Mouse (Mus musculus) E14TG2a.4 (cell line): ENCODE results near the gene Kif1b.

ENCODE experiments used
- H3K27me3 ChIP-seq: 2 replicates; pipeline ENCODE4 v1.6.1; 2014; ENCODE audit warnings: low read length, control low read depth; ENCODE audit not compliant: insufficient read depth
- H3K36me3 ChIP-seq: 2 replicates; pipeline ENCODE4 v1.6.1; 2014; ENCODE audit warnings: low read length, control low read depth; ENCODE audit not compliant: insufficient read depth
- H3K4me1 ChIP-seq: replicated peaks from 2 replicates; pipeline ENCODE4 v1.6.1; 2014; ENCODE audit warnings: low read depth, low read length, control low read depth
- H3K4me3 ChIP-seq: replicated peaks from 2 replicates; pipeline ENCODE4 v1.5.1; 2014; ENCODE audit warnings: mild to moderate bottlenecking, low read length
- H3K9me3 ChIP-seq: 2 replicates; pipeline ENCODE4 v1.6.1; 2014; ENCODE audit warnings: low read length, control low read depth
- CTCF ChIP-seq: conservative IDR thresholded peaks from 2 replicates; pipeline ENCODE4 v1.5.1; 2014; ENCODE audit warnings: low read length
- NANOG ChIP-seq: IDR thresholded peaks from 2 replicates; pipeline ENCODE4 v1.6.1; 2014; ENCODE audit warnings: borderline replicate concordance, low read length, mixed read lengths
- POU5F1 ChIP-seq: IDR thresholded peaks from 2 replicates; pipeline ENCODE4 v1.6.1; 2014; ENCODE audit warnings: low read length, borderline replicate concordance

Kif1b gene

GRCm38 (mm10) chr4:149163196-149163595, 144.3 kb downstream of the Kif1b start:
- Histone ChIP-seq H3K9me3 (no peaks in the 10 kb centered on the region), H3K36me3 (peaks cover 71% of the 10 kb centered on the region), H3K4me1 (peaks cover 86% of the 10 kb centered on the region), H3K4me3 (peak overlapping the region; percentile 4; the same call in 1 of the 2 replicates), H3K27me3 (no peaks in the 10 kb centered on the region)
- TF ChIP-seq CTCF (no peak), NANOG (no peak), POU5F1 (no peak)

- Histone ChIP-seq H3K9me3 (no peaks in the 10 kb centered on the region), H3K27me3 (no peaks in the 10 kb centered on the region), H3K4me3 (peak overlapping the region; percentile 55; the same call in 1 of the 2 replicates), H3K36me3 (peaks cover 92% of the 10 kb centered on the region), H3K4me1 (peaks cover 99% of the 10 kb centered on the region)
- TF ChIP-seq NANOG (no peak), CTCF (no peak), POU5F1 (no peak)
Observed at GRCm38 (mm10) chr4:149161166-149161565, 146.3 kb downstream of the Kif1b start.

GRCm38 (mm10) chr4:149159891-149160290, 147.6 kb downstream of the Kif1b start:
- Histone ChIP-seq H3K36me3 (peaks cover 97% of the 10 kb centered on the region), H3K4me1 (peaks cover 96% of the 10 kb centered on the region), H3K27me3 (no peaks in the 10 kb centered on the region), H3K9me3 (no peaks in the 10 kb centered on the region), H3K4me3 (peak overlapping the region; percentile 55)
- TF ChIP-seq NANOG (no peak), POU5F1 (no peak), CTCF (no peak)

- Histone ChIP-seq H3K4me1 (peaks cover 95% of the 10 kb centered on the region), H3K36me3 (peaks cover 97% of the 10 kb centered on the region), H3K4me3 (0 out of 2 replicates have a peak overlapping the region, but pooled peaks have one; percentile 55), H3K9me3 (no peaks in the 10 kb centered on the region), H3K27me3 (no peaks in the 10 kb centered on the region)
- no peak for TF ChIP-seq NANOG
- TF ChIP-seq CTCF: no peak
- TF ChIP-seq POU5F1: no peak
Observed at GRCm38 (mm10) chr4:149159203-149159602, 148.3 kb downstream of the Kif1b start.

GRCm38 (mm10) chr4:149157415-149157973, 150.0 kb downstream of the Kif1b start:
- peak overlapping the region; percentile 33 for H3K4me3 ChIP-seq
- 0 out of 2 replicates have a peak, but pooled peaks cover under 1% of the 10 kb centered on the region for H3K9me3 ChIP-seq
- TF ChIP-seq POU5F1 (no peak), NANOG (peak; percentile 82), CTCF (no peak)
- peaks cover 94% of the 10 kb centered on the region for H3K4me1 ChIP-seq
- H3K27me3 ChIP-seq: no peaks in the 10 kb centered on the region
- peaks cover 99% of the 10 kb centered on the region for H3K36me3 ChIP-seq

GRCm38 (mm10) chr4:149155711-149156110, 151.8 kb downstream of the Kif1b start:
- TF ChIP-seq POU5F1 (no peak), CTCF (no peak), NANOG (no peak)
- no peaks in the 10 kb centered on the region for H3K27me3 ChIP-seq
- no peak overlapping the region for H3K4me3 ChIP-seq
- H3K36me3 ChIP-seq: peaks cover 100% of the 10 kb centered on the region
- peaks cover 78% of the 10 kb centered on the region for H3K4me1 ChIP-seq
- peaks cover 6% of the 10 kb centered on the region; the same call in 1 of the 2 replicates for H3K9me3 ChIP-seq

GRCm38 (mm10) chr4:149154859-149155258, 152.6 kb downstream of the Kif1b start:
- Histone ChIP-seq H3K36me3 (peaks cover 100% of the 10 kb centered on the region), H3K4me3 (no peak overlapping the region), H3K27me3 (no peaks in the 10 kb centered on the region), H3K9me3 (peaks cover 6% of the 10 kb centered on the region; the same call in 1 of the 2 replicates), H3K4me1 (peaks cover 77% of the 10 kb centered on the region)
- TF ChIP-seq POU5F1 (no peak), CTCF (peak; percentile 22)

GRCm38 (mm10) chr4:149150721-149151120, 156.8 kb downstream of the Kif1b start:
- H3K27me3 ChIP-seq: no peaks in the 10 kb centered on the region
- H3K4me1 ChIP-seq: peaks cover 55% of the 10 kb centered on the region
- peaks cover 69% of the 10 kb centered on the region for H3K36me3 ChIP-seq
- TF ChIP-seq CTCF (no peak), NANOG (no peak), POU5F1 (no peak)
- H3K4me3 ChIP-seq: no peak overlapping the region
- peaks cover 6% of the 10 kb centered on the region; the same call in 1 of the 2 replicates for H3K9me3 ChIP-seq
